20 mouse cellular contexts compared by ENCODE assay signal in genomic region chr11:120297767-120298166, GRCm38 (mm10). TPM values are rescaled to one million over a fixed set of nuclear protein-coding genes. Genes with fewer than 3 reads are reported as not detected.
DNase-seq lines count a peak whose midpoint lies in the region; ATAC-seq and TF ChIP-seq lines count a peak whose summit lies in the region.
"Had no signal": no experiment of that assay in that cellular context is flagged by ENCODE, and none has a peak within 500 bp of the region (broad histone marks: within the 10 kb centered on the region; RNA-seq: fewer than 3 reads in every experiment).

No protein-coding gene starts in this region.

- no peaks in the 10 kb centered on the region for H3K27me3 ChIP-seq in hindbrain, embryonic 16.5 days (replicated peaks; ENCODE audit: control insufficient read depth, insufficient read depth, low read length)
- peaks cover 7% of the 10 kb centered on the region; the same call in 1 of the 2 replicates for H3K27me3 ChIP-seq in hindbrain, embryonic 12.5 days
- H3K27me3 ChIP-seq in CH12.LX (replicated peaks) = peaks cover 94% of the 10 kb centered on the region
- 0 out of 2 replicates have a peak, but pooled peaks cover 6% of the 10 kb centered on the region for H3K27me3 ChIP-seq in limb, embryonic 12.5 days
- H3K27me3 ChIP-seq: heart, embryonic 15.5 days; hindbrain, embryonic 15.5 days; limb, embryonic 15.5 days had no signal

- no peak overlapping the region for H3K27ac ChIP-seq in hindbrain, embryonic 16.5 days (ENCODE audit: low read depth, low read length)
- no peak overlapping the region for H3K27ac ChIP-seq in hindbrain, embryonic 12.5 days
- no peak overlapping the region for H3K27ac ChIP-seq in CH12.LX (ENCODE audit: insufficient read depth, low read depth)
- peak overlapping the region; percentile 67; the same call in 1 of the 2 replicates for H3K27ac ChIP-seq in limb, embryonic 12.5 days
- H3K27ac ChIP-seq: heart, embryonic 15.5 days; hindbrain, embryonic 15.5 days; limb, embryonic 15.5 days had no signal

- TF ChIP-seq RAD21 in CH12.LX (IDR thresholded peaks at IDR 0.05; ENCODE audit: low read depth, low read length) = no peak

- 77% methylated on average over 7 of the region's 7 CpGs for WGBS in hindbrain, embryonic 16.5 days
- WGBS in hindbrain, embryonic 12.5 days = 62% methylated on average over 7 of the region's 7 CpGs
- WGBS in limb, embryonic 12.5 days = 63% methylated on average over 7 of the region's 7 CpGs

- H3K36me3 ChIP-seq in hindbrain, embryonic 16.5 days (ENCODE audit: control insufficient read depth, insufficient read depth, low read length) = 0 out of 2 replicates have a peak, but pooled peaks cover 2% of the 10 kb centered on the region
- H3K36me3 ChIP-seq in hindbrain, embryonic 12.5 days = 0 out of 2 replicates have a peak, but pooled peaks cover 5% of the 10 kb centered on the region
- no peaks in the 10 kb centered on the region for H3K36me3 ChIP-seq in CH12.LX (replicated peaks in 1 of 2; ENCODE audit: control insufficient read depth in 1 of 2, insufficient read depth in 1 of 2, low read length in 1 of 2)
- H3K36me3 ChIP-seq in limb, embryonic 12.5 days = peaks cover 6% of the 10 kb centered on the region; the same call in 1 of the 2 replicates
- H3K36me3 ChIP-seq: heart, embryonic 15.5 days; hindbrain, embryonic 15.5 days; limb, embryonic 15.5 days had no signal

- peaks cover 14% of the 10 kb centered on the region for H3K4me1 ChIP-seq in hindbrain, embryonic 16.5 days (ENCODE audit: control insufficient read depth, insufficient read depth, low read depth, low read length)
- peaks cover 52% of the 10 kb centered on the region for H3K4me1 ChIP-seq in hindbrain, embryonic 12.5 days
- no peaks in the 10 kb centered on the region for H3K4me1 ChIP-seq in CH12.LX (ENCODE audit: control insufficient read depth in 1 of 2, insufficient read depth in 2 of 2)
- H3K4me1 ChIP-seq in limb, embryonic 12.5 days (replicated peaks) = peaks cover 59% of the 10 kb centered on the region

- DNase-seq in CH12.LX (ENCODE audit: extremely low read depth) (peak; percentile 23), R1 (ENCODE audit: low read depth, low spot score) (peak; percentile 96)
- no peak for DNase-seq in right cerebral cortex, postnatal 25 days
- DNase-seq: cerebellum, adult 9-11 months; heart, adult 11 months; kidney, adult 8-10 months; kidney, postnatal 36 days; layer of hippocampus, adult 9-11 months; lung, postnatal 14 days; right cerebral cortex, adult 18-20 months; spleen, adult 18-20 months had no signal

- TF ChIP-seq CTCF in CH12.LX (conservative IDR thresholded peaks at IDR 0.05 in 1 of 2, IDR thresholded peaks at IDR 0.05 in 1 of 2; ENCODE audit: low read depth in 2 of 2, low read length in 2 of 2) = no peak

- no peak for TF ChIP-seq POLR2A in CH12.LX (IDR thresholded peaks at IDR 0.05; ENCODE audit: low read depth, low read length)

- no peak overlapping the region for H3K9ac ChIP-seq in hindbrain, embryonic 16.5 days (ENCODE audit: low read depth, low read length)
- no peak overlapping the region for H3K9ac ChIP-seq in hindbrain, embryonic 12.5 days
- no peak overlapping the region for H3K9ac ChIP-seq in CH12.LX (ENCODE audit: insufficient read depth, low read depth)
- no peak overlapping the region for H3K9ac ChIP-seq in limb, embryonic 12.5 days (replicated peaks)
- H3K9ac ChIP-seq: heart, embryonic 15.5 days; hindbrain, embryonic 15.5 days; limb, embryonic 15.5 days had no signal

- in situ Hi-C loops in CH12.LX (cut with MboI; ENCODE audit: low pct_ligation_motif_present, low pct_unique_long_range_greater_than_20kb, low sequenced_read_pairs) = loop anchor here (5.0 kb wide), 1 partner anchor 40 kb away; no protein-coding TSS in a partner anchor

- no peak overlapping the region for H3K4me3 ChIP-seq in hindbrain, embryonic 16.5 days (ENCODE audit: low read length)
- H3K4me3 ChIP-seq in hindbrain, embryonic 12.5 days = no peak overlapping the region
- H3K4me3 ChIP-seq in CH12.LX (replicated peaks in 1 of 3; ENCODE audit: low read depth in 2 of 3, low read length in 2 of 3, poor library complexity in 1 of 3) = no peak overlapping the region
- H3K4me3 ChIP-seq in limb, embryonic 12.5 days (replicated peaks) = no peak overlapping the region
- H3K4me3 ChIP-seq: heart, embryonic 15.5 days; hindbrain, embryonic 15.5 days; limb, embryonic 15.5 days; midbrain, embryonic 10.5 days had no signal

- dilution Hi-C loops in CH12.LX (cut with MboI; ENCODE audit: extremely low pct_ligation_motif_present, extremely low pct_unique_long_range_greater_than_20kb, low sequenced_read_pairs) = no loop called here

- H3K4me2 ChIP-seq in hindbrain, embryonic 16.5 days (ENCODE audit: low read length) = no peak overlapping the region
- H3K4me2 ChIP-seq in hindbrain, embryonic 12.5 days (replicated peaks) = no peak overlapping the region
- H3K4me2 ChIP-seq in CH12.LX (ENCODE audit: insufficient read depth, low read depth, poor library complexity, severe bottlenecking) = no peak overlapping the region
- H3K4me2 ChIP-seq in limb, embryonic 12.5 days = no peak overlapping the region
- H3K4me2 ChIP-seq: heart, embryonic 15.5 days; hindbrain, embryonic 15.5 days; limb, embryonic 15.5 days had no signal

- no peaks in the 10 kb centered on the region for H3K79me2 ChIP-seq in CH12.LX (replicated peaks; ENCODE audit: control insufficient read depth, extremely low read depth, insufficient read depth, poor library complexity, severe bottlenecking)

- no peaks in the 10 kb centered on the region for H3K9me3 ChIP-seq in hindbrain, embryonic 16.5 days (ENCODE audit: control insufficient read depth, low read length)
- H3K9me3 ChIP-seq in hindbrain, embryonic 12.5 days (replicated peaks) = no peaks in the 10 kb centered on the region
- peaks cover 14% of the 10 kb centered on the region for H3K9me3 ChIP-seq in CH12.LX (replicated peaks; ENCODE audit: low read length)
- 0 out of 2 replicates have a peak, but pooled peaks cover 6% of the 10 kb centered on the region for H3K9me3 ChIP-seq in limb, embryonic 12.5 days
- H3K9me3 ChIP-seq: heart, embryonic 15.5 days; hindbrain, embryonic 15.5 days; limb, embryonic 15.5 days; midbrain, embryonic 10.5 days had no signal

- ATAC-seq in hindbrain, embryonic 16.5 days = peak; percentile 35; the same call in 1 of the 2 replicates
- ATAC-seq in hindbrain, embryonic 12.5 days (ENCODE audit: low FRiP score) = no peak
- ATAC-seq in limb, embryonic 12.5 days (ENCODE audit: insufficient number of reproducible peaks, insufficient read depth, low FRiP score, low TSS enrichment, low read depth) = no peak
- ATAC-seq in erythroid progenitor cell, adult 5-6 weeks (replicated peaks; ENCODE audit: low FRiP score, poor library complexity, severe bottlenecking) = no peak
- ATAC-seq: Patski had no signal

- no peak for TF ChIP-seq EP300 in CH12.LX (IDR thresholded peaks at IDR 0.05; ENCODE audit: low read length)

TF ChIP-seq in CH12.LX, 34 proteins besides CTCF, POLR2A, EP300 and RAD21:
- TF ChIP-seq USF1 (IDR thresholded peaks at IDR 0.05; ENCODE audit: low read depth, low read length) (peak; percentile 69), MAZ (IDR thresholded peaks at IDR 0.05; ENCODE audit: low read depth, low read length) (no peak), MAX (IDR thresholded peaks at IDR 0.05; ENCODE audit: low read length) (peak; percentile 59), UBTF (IDR thresholded peaks at IDR 0.05; ENCODE audit: low read depth, low read length) (no peak), GABPA (IDR thresholded peaks at IDR 0.05; ENCODE audit: insufficient replicate concordance, low read depth, low read length) (no peak), HCFC1 (IDR thresholded peaks at IDR 0.05; ENCODE audit: low read depth, low read length) (no peak), USF2 (conservative IDR thresholded peaks at IDR 0.05; ENCODE audit: low read depth, low read length) (peak; percentile 71), MAFK (IDR thresholded peaks at IDR 0.05; ENCODE audit: insufficient replicate concordance, low read length) (no peak)

RNA-seq across cellular contexts. Expression of gene Actg1, which starts 50.6 kb away (rescaled TPM):
- polyA plus RNA-seq in hindbrain, embryonic 16.5 days (2015; fragmentation: Nextera tagmentation; extraction: Ambion mirVana) = 4,199 and 4,222 TPM in 2 replicates
- polyA plus RNA-seq in hindbrain, embryonic 12.5 days (2016; fragmentation: Nextera tagmentation; extraction: Ambion mirVana) = 3,608 and 3,685 TPM in 2 replicates
- total RNA-seq in CH12.LX (2012; rRNA removed) = 1,832 and 2,176 TPM in 2 replicates
- 2,424 and 2,484 TPM in 2 replicates for total RNA-seq in CH12.LX (2014; rRNA removed)
- polyA plus RNA-seq in CH12.LX (2012; ENCODE audit: insufficient read length, low read depth) = 3,554 and 4,362 TPM in 2 replicates
- 2,805 and 2,814 TPM in 2 replicates for polyA plus RNA-seq in limb, embryonic 12.5 days (2016; fragmentation: Nextera tagmentation; extraction: Ambion mirVana)
- 531 and 597 TPM in 2 replicates for total RNA-seq in erythroid progenitor cell, adult 5-6 weeks (2015; ENCODE audit: low replicate concordance)
- 282 and 330 TPM in 2 replicates for total RNA-seq in erythroid progenitor cell, adult 5-6 weeks (2017; ENCODE audit: low replicate concordance)
